Mouse (Mus musculus): ENCODE measurements around the gene Fzd4.
A peak's percentile ranks its signal among the peaks of the same experiment; 100 is the strongest.

Gene Fzd4

DNA sequence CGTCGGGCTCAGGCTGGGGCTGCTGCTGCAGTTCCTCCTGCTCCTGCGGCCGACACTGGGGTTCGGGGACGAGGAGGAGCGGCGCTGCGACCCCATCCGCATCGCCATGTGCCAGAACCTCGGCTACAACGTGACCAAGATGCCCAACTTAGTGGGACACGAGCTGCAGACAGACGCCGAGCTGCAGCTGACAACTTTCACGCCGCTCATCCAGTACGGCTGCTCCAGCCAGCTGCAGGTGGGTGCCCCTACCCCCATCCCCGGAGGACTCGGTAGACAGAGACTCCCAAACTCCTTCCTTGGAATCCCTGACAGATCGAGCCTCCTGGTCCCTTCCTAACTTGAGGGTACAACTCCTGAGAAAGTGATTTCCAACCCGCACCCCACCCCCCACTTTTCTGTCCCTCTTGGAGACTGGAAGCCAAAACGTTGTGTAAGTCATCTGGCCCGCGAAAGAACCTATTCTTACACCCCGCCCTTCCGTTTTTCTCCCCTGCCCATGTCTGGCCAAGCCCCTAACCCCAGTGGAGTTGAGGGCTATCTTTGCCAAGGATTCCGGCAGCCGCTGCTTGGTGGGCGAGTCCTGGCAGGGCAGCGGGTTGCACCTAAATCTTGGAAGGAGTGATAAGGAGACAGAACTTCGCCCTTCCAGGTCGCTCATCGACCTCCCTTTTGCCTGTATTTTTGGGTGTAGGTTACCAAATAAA, 732 bp downstream of the Fzd4 start:
- Histone ChIP-seq H3K4me1 (replicated peaks; ENCODE audit: low read depth, low read length) (peaks cover 13% of the 10 kb centered on the region), H3K27me3 (ENCODE audit: insufficient read depth, low read length) (peaks cover 55% of the 10 kb centered on the region), H3K36me3 (ENCODE audit: insufficient read depth, low read length) (peaks cover 14% of the 10 kb centered on the region), H3K9me3 (ENCODE audit: low read length) (peaks cover 8% of the 10 kb centered on the region; the same call in 1 of the 2 replicates), H3K4me3 (replicated peaks; ENCODE audit: low read length) (peak overlapping the region; percentile 91)
- TF ChIP-seq NANOG (IDR thresholded peaks at IDR 0.05; ENCODE audit: borderline replicate concordance, low read length) (no peak), POU5F1 (IDR thresholded peaks at IDR 0.05; ENCODE audit: borderline replicate concordance, low read length) (no peak), CTCF (conservative IDR thresholded peaks at IDR 0.05; ENCODE audit: low read length) (no peak)

DNA sequence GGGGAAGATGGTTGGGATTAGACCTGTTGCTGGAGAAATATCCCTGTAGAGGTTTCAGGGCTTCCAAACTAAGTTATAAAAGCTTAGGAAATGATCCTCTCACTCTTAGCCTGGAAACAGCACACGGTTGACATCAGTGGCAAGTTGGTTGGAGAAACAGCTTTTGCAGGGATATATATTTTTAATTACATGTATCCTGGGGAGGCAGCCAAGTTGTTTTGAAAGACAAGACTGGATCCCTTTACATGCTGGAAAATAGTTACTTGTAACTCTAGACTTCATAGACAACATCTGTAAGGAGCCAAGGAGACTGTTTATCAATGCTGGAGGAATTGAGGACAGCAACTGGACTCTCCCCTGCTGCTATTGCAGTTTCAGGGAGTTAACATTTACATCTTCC, 1.9 kb downstream of the Fzd4 start:
- H3K27me3 ChIP-seq (ENCODE audit: insufficient read depth, low read length), result peaks cover 48% of the 10 kb centered on the region
- peaks cover 8% of the 10 kb centered on the region; the same call in 1 of the 2 replicates for H3K9me3 ChIP-seq (ENCODE audit: low read length)
- H3K4me1 ChIP-seq (replicated peaks; ENCODE audit: low read depth, low read length), result peaks cover 13% of the 10 kb centered on the region
- no peak overlapping the region for H3K4me3 ChIP-seq (replicated peaks; ENCODE audit: low read length)
- TF ChIP-seq NANOG (IDR thresholded peaks at IDR 0.05; ENCODE audit: borderline replicate concordance, low read length) (no peak), POU5F1 (IDR thresholded peaks at IDR 0.05; ENCODE audit: borderline replicate concordance, low read length) (no peak), CTCF (conservative IDR thresholded peaks at IDR 0.05; ENCODE audit: low read length) (no peak)
- peaks cover 14% of the 10 kb centered on the region for H3K36me3 ChIP-seq (ENCODE audit: insufficient read depth, low read length)

DNA sequence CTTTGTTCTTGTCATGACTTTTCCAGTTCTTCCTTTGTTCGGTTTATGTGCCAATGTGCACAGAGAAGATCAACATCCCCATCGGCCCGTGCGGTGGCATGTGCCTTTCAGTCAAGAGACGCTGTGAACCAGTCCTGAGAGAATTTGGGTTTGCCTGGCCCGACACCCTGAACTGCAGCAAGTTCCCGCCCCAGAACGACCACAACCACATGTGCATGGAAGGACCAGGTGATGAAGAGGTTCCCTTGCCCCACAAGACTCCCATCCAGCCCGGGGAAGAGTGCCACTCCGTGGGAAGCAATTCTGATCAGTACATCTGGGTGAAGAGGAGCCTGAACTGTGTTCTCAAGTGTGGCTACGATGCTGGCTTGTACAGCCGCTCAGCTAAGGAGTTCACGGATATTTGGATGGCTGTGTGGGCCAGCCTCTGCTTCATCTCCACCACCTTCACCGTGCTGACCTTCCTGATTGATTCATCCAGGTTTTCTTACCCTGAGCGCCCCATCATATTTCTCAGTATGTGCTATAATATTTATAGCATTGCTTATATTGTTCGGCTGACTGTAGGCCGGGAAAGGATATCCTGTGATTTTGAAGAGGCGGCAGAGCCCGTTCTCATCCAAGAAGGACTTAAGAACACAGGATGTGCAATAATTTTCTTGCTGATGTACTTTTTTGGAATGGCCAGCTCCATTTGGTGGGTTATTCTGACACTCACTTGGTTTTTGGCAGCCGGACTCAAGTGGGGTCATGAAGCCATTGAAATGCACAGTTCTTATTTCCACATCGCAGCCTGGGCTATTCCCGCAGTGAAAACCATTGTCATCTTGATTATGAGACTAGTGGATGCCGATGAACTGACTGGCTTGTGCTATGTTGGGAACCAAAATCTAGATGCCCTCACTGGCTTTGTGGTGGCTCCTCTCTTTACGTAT, 3.1 kb downstream of the Fzd4 start:
- Histone ChIP-seq H3K4me1 (replicated peaks; ENCODE audit: low read depth, low read length) (peaks cover 13% of the 10 kb centered on the region), H3K27me3 (ENCODE audit: insufficient read depth, low read length) (peaks cover 35% of the 10 kb centered on the region), H3K36me3 (ENCODE audit: insufficient read depth, low read length) (peaks cover 14% of the 10 kb centered on the region), H3K9me3 (ENCODE audit: low read length) (peaks cover 8% of the 10 kb centered on the region; the same call in 1 of the 2 replicates), H3K4me3 (replicated peaks; ENCODE audit: low read length) (no peak overlapping the region)
- TF ChIP-seq POU5F1 (IDR thresholded peaks at IDR 0.05; ENCODE audit: borderline replicate concordance, low read length) (no peak), NANOG (IDR thresholded peaks at IDR 0.05; ENCODE audit: borderline replicate concordance, low read length) (no peak), CTCF (conservative IDR thresholded peaks at IDR 0.05; ENCODE audit: low read length) (no peak)

DNA sequence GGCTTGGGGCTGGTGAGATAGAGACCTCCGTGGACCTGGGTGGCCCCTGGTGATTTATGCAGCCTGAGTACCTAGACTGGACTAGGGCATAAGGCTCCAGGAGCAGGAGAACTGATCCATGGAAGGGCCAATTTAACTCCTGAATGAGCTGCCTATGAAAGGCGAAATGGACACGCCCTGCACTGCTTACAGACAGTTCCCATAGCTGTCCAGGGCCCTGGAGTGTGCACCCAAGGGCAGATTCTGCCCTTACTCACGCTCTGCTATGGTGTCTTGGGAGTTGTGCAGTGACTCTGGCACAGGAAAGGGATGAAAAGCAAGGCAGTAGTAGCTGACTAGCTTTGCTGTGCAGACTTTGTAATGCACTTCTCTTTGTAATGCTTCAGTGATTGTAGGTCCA, 6.1 kb downstream of the Fzd4 start:
- H3K9me3 ChIP-seq (ENCODE audit: low read length), result peaks cover 8% of the 10 kb centered on the region; the same call in 1 of the 2 replicates
- TF ChIP-seq POU5F1 (IDR thresholded peaks at IDR 0.05; ENCODE audit: borderline replicate concordance, low read length), result no peak
- no peak for TF ChIP-seq CTCF (conservative IDR thresholded peaks at IDR 0.05; ENCODE audit: low read length)
- TF ChIP-seq NANOG (IDR thresholded peaks at IDR 0.05; ENCODE audit: borderline replicate concordance, low read length), result no peak
- no peak overlapping the region for H3K4me3 ChIP-seq (replicated peaks; ENCODE audit: low read length)
- peaks cover 1% of the 10 kb centered on the region; the same call in 1 of the 2 replicates for H3K4me1 ChIP-seq (replicated peaks; ENCODE audit: low read depth, low read length)
- H3K27me3 ChIP-seq (ENCODE audit: insufficient read depth, low read length), result peaks cover 14% of the 10 kb centered on the region
- H3K36me3 ChIP-seq (ENCODE audit: insufficient read depth, low read length), result peaks cover 14% of the 10 kb centered on the region

DNA sequence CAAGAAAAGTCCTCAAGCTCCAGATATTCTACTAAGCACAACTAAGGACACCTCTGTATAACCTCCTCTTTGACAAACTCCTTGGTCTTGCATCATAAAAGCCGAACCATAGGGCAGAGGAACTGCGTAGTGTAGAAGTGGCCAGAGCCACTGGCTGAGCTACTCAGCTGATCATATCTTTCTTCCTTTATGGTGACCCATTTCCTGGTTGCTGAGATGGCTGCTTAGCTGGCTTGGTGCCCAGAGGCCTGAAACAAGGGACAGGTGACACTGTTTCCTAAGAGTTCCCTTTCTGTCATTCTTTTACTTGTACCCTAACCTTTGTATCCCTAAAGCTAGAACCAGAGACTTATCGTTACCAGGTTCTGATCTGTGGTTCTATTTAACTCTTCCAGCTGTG, 7.2 kb downstream of the Fzd4 start:
- TF ChIP-seq POU5F1 (IDR thresholded peaks at IDR 0.05; ENCODE audit: borderline replicate concordance, low read length) (no peak), NANOG (IDR thresholded peaks at IDR 0.05; ENCODE audit: borderline replicate concordance, low read length) (no peak), CTCF (conservative IDR thresholded peaks at IDR 0.05; ENCODE audit: low read length) (no peak)
- Histone ChIP-seq H3K4me3 (replicated peaks; ENCODE audit: low read length) (no peak overlapping the region), H3K36me3 (ENCODE audit: insufficient read depth, low read length) (peaks cover 14% of the 10 kb centered on the region), H3K4me1 (replicated peaks; ENCODE audit: low read depth, low read length) (no peaks in the 10 kb centered on the region), H3K27me3 (ENCODE audit: insufficient read depth, low read length) (peaks cover 7% of the 10 kb centered on the region), H3K9me3 (ENCODE audit: low read length) (peaks cover 8% of the 10 kb centered on the region; the same call in 1 of the 2 replicates)

DNA sequence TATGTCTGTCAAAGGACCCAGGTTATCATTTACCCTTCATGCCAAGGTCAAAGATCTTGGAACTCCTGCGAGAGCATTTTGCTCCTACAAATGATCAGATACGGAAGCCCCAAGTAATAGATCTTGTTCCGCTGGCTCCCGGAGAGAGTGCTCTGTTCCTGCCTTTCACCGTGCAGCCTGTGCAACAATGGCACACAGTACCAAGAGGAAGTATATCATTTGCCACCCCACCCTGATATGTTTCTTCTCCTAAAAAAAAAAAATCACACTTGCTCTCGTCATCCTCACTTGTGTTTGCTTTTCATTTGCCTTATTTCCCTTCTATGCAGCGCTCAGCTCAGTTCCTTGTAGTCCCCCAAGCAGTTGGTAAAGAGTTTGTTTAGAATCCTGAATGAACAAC, 7.9 kb downstream of the Fzd4 start:
- TF ChIP-seq CTCF (conservative IDR thresholded peaks at IDR 0.05; ENCODE audit: low read length) (no peak), POU5F1 (IDR thresholded peaks at IDR 0.05; ENCODE audit: borderline replicate concordance, low read length) (no peak), NANOG (IDR thresholded peaks at IDR 0.05; ENCODE audit: borderline replicate concordance, low read length) (no peak)
- no peak overlapping the region for H3K4me3 ChIP-seq (replicated peaks; ENCODE audit: low read length)
- peaks cover 3% of the 10 kb centered on the region for H3K27me3 ChIP-seq (ENCODE audit: insufficient read depth, low read length)
- peaks cover 11% of the 10 kb centered on the region for H3K36me3 ChIP-seq (ENCODE audit: insufficient read depth, low read length)
- peaks cover 3% of the 10 kb centered on the region; the same call in 1 of the 2 replicates for H3K9me3 ChIP-seq (ENCODE audit: low read length)
- H3K4me1 ChIP-seq (replicated peaks; ENCODE audit: low read depth, low read length), result no peaks in the 10 kb centered on the region

DNA sequence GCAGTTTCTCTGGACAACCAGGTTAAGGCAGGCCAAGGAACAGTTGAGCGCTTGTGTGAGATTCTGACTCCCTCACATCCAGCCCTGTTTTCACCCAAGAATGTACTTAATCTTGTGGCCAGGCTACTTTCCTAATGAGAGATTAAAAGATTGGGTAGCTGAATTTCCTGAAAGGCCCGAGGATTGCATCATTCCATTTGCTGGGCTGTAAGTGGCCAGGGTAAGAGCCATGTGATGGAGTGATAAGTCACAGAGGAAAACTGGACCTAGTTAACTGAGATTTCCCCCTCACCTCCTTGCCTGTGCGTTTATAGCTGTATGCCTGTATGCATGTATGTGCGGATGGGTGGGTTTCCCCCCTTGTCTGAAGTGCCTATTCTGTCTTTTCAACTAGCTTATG, 11.9 kb downstream of the Fzd4 start:
- Histone ChIP-seq H3K4me1 (replicated peaks; ENCODE audit: low read depth, low read length) (no peaks in the 10 kb centered on the region), H3K27me3 (ENCODE audit: insufficient read depth, low read length) (no peaks in the 10 kb centered on the region; the same call in 1 of the 2 replicates), H3K36me3 (ENCODE audit: insufficient read depth, low read length) (no peaks in the 10 kb centered on the region), H3K4me3 (replicated peaks; ENCODE audit: low read length) (no peak overlapping the region), H3K9me3 (ENCODE audit: low read length) (no peaks in the 10 kb centered on the region; the same call in 1 of the 2 replicates)
- TF ChIP-seq NANOG (IDR thresholded peaks at IDR 0.05; ENCODE audit: borderline replicate concordance, low read length) (no peak), CTCF (conservative IDR thresholded peaks at IDR 0.05; ENCODE audit: low read length) (no peak), POU5F1 (IDR thresholded peaks at IDR 0.05; ENCODE audit: borderline replicate concordance, low read length) (no peak)

DNA sequence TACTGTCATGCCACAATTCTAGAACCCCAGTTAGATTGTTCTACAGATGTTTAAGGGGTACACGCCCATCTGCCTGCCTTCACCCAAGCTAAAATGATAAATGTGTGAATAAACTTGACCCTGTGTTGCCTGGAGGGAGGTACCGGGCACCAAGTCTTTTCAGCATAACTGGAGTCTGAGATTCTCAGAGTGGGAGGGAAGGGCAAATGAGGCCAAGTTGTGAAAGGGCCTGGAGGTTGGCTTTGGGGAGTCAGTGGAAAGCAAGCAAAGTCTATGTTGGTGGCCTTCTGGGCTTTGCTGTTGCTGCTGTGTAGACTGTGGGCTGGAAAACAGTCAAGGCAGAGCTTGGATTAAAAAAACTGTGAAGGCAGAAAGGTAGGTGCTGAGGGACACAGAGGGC, 13.6 kb downstream of the Fzd4 start:
- H3K27me3 ChIP-seq (ENCODE audit: insufficient read depth, low read length), result no peaks in the 10 kb centered on the region; the same call in 1 of the 2 replicates
- TF ChIP-seq POU5F1 (IDR thresholded peaks at IDR 0.05; ENCODE audit: borderline replicate concordance, low read length) (no peak), NANOG (IDR thresholded peaks at IDR 0.05; ENCODE audit: borderline replicate concordance, low read length) (no peak), CTCF (conservative IDR thresholded peaks at IDR 0.05; ENCODE audit: low read length) (no peak)

More for the DNA sequence above, 13.6 kb downstream of the Fzd4 start:
- no peaks in the 10 kb centered on the region; the same call in 1 of the 2 replicates for H3K9me3 ChIP-seq (ENCODE audit: low read length)
- H3K4me3 ChIP-seq (replicated peaks; ENCODE audit: low read length), result no peak overlapping the region
- H3K36me3 ChIP-seq (ENCODE audit: insufficient read depth, low read length), result no peaks in the 10 kb centered on the region
- H3K4me1 ChIP-seq (replicated peaks; ENCODE audit: low read depth, low read length), result no peaks in the 10 kb centered on the region

All from E14TG2a.4 (cell line).